Mouse (Mus musculus) liver, adult 2 months (tissue): Measurements from ENCODE around the gene Mrps36. TPM values are rescaled to one million over a fixed set of nuclear protein-coding genes. Genes with fewer than 3 reads are reported as not detected.

Experiments
- DNase-seq: peaks from one replicate; pipeline ENCODE4 v3.0.0-alpha.2; 2011; ENCODE audit warnings: low read depth, low spot score; ENCODE audit errors: extremely low read depth
- H3K27ac ChIP-seq: fragments of 200-500 bp; replicated peaks from 2 replicates; pipeline ENCODE4 v1.5.1; 2012; ENCODE audit warnings: low read depth, mild to moderate bottlenecking, control low read depth, inconsistent platforms, low read length; ENCODE audit not compliant: insufficient read depth
- H3K27me3 ChIP-seq: fragments of 200-500 bp; 2 replicates; pipeline ENCODE4 v1.6.1; 2012; ENCODE audit warnings: mild to moderate bottlenecking, moderate library complexity, low read length, inconsistent platforms; ENCODE audit not compliant: control insufficient read depth, insufficient read depth
- H3K36me3 ChIP-seq: fragments of 200-500 bp; 2 replicates; pipeline ENCODE4 v1.6.1; 2012; ENCODE audit warnings: low read length, inconsistent platforms; ENCODE audit not compliant: control insufficient read depth, insufficient read depth
- H3K4me1 ChIP-seq: fragments of 200-500 bp; 2 replicates; pipeline ENCODE4 v1.6.1; 2011; ENCODE audit warnings: low read length; ENCODE audit not compliant: control insufficient read depth, insufficient read depth
- H3K4me3 ChIP-seq: fragments of 200-500 bp; 2 replicates; pipeline ENCODE4 v1.5.1; 2011; ENCODE audit warnings: low read depth, mild to moderate bottlenecking, control low read depth, low read length, moderate library complexity; ENCODE audit not compliant: insufficient read depth
- H3K79me2 ChIP-seq: fragments of 200-500 bp; 2 replicates; pipeline ENCODE4 v1.6.1; 2012; ENCODE audit warnings: inconsistent platforms, mild to moderate bottlenecking, low read length, moderate library complexity; ENCODE audit not compliant: control insufficient read depth, insufficient read depth
- H3K9ac ChIP-seq: fragments of 200-500 bp; 2 replicates; pipeline ENCODE4 v1.6.1; 2012; ENCODE audit warnings: low read depth, mild to moderate bottlenecking, control low read depth, inconsistent platforms, low read length
- CTCF ChIP-seq: fragments of 200-500 bp; IDR thresholded peaks from 2 replicates; pipeline ENCODE4 v1.5.1; 2011; ENCODE audit warnings: low read depth, low read length, control low read depth
- POLR2A ChIP-seq: fragments of 200-500 bp; IDR thresholded peaks from 2 replicates; pipeline ENCODE4 v1.6.1; 2011; ENCODE audit warnings: low read length, control low read depth; ENCODE audit not compliant: insufficient read depth; ENCODE audit errors: extremely low read depth
- WGBS: fragments of 180-500 bp; shearing (Covaris S2); methylation state at CpG from one replicate; pipeline ENCODE4 v1.1.7; 2018; 5-methylcytosine and 5-hydroxymethylcytosine counted together
- polyA plus RNA-seq: library from polyadenylated mRNA; depleted of rRNA; stranded (reverse); fragments of >200 nt; gene quantifications from 2 replicates; pipeline ENCODE4 v1.2.3, GENCODE M21; 2012
- total RNA-seq: library from RNA; depleted of rRNA; stranded (reverse); fragments of >200 nt; gene quantifications from 2 replicates; pipeline ENCODE4 v1.2.3, GENCODE M21; 2014

Mrps36 gene
- total and polyA plus RNA-seq, 2 experiments, result 14.7 to 30.4 TPM

GRCm38 (mm10) chr13:100785806-100786413 is 41.5 kb upstream of the Mrps36 start:
- under 1% methylated on average over 30 of the region's 30 CpGs for WGBS
- H3K9ac ChIP-seq, result no peak overlapping the region
- peak overlapping the region; percentile 52 for H3K4me3 ChIP-seq
- H3K27ac ChIP-seq, result no peak overlapping the region
- H3K27me3 ChIP-seq, result no peaks in the 10 kb centered on the region
- TF ChIP-seq CTCF (no peak), POLR2A (no peak)
- no peaks in the 10 kb centered on the region for H3K36me3 ChIP-seq
- H3K4me1 ChIP-seq, result no peaks in the 10 kb centered on the region; the same call in 1 of the 2 replicates
- DNase-seq, result no peak
- no peaks in the 10 kb centered on the region for H3K79me2 ChIP-seq

GRCm38 (mm10) chr13:100777491-100777890 is 33.0 kb upstream of the Mrps36 start:
- 87% methylated on average over 3 of the region's 3 CpGs for WGBS
- TF ChIP-seq POLR2A (no peak), CTCF (no peak)
- no peak overlapping the region for H3K27ac ChIP-seq
- no peaks in the 10 kb centered on the region for H3K36me3 ChIP-seq
- no peak for DNase-seq
- no peaks in the 10 kb centered on the region for H3K79me2 ChIP-seq
- H3K4me3 ChIP-seq, result no peak overlapping the region
- H3K27me3 ChIP-seq, result no peaks in the 10 kb centered on the region
- peaks cover 4% of the 10 kb centered on the region; the same call in 1 of the 2 replicates for H3K4me1 ChIP-seq
- no peak overlapping the region for H3K9ac ChIP-seq

- H3K36me3 ChIP-seq, result no peaks in the 10 kb centered on the region
- 66% methylated on average over 6 of the region's 6 CpGs for WGBS
Observed at GRCm38 (mm10) chr13:100776710-100777109, 32.3 kb upstream of the Mrps36 start.

GRCm38 (mm10) chr13:100776056-100776419 is 31.6 kb upstream of the Mrps36 start:
- 8% methylated on average over 8 of the region's 8 CpGs for WGBS
- no peak for DNase-seq
- Histone ChIP-seq H3K27ac (no peak overlapping the region), H3K4me3 (peak overlapping the region; percentile 43), H3K4me1 (peaks cover 4% of the 10 kb centered on the region; the same call in 1 of the 2 replicates), H3K27me3 (no peaks in the 10 kb centered on the region), H3K79me2 (no peaks in the 10 kb centered on the region), H3K36me3 (no peaks in the 10 kb centered on the region), H3K9ac (no peak overlapping the region)
- no peak for TF ChIP-seq CTCF
- no peak for TF ChIP-seq POLR2A

More at GRCm38 (mm10) chr13:100776710-100777109, 32.3 kb upstream of the Mrps36 start:
- DNase-seq, result no peak
- Histone ChIP-seq H3K79me2 (no peaks in the 10 kb centered on the region), H3K4me3 (no peak overlapping the region), H3K27ac (no peak overlapping the region), H3K4me1 (peaks cover 4% of the 10 kb centered on the region; the same call in 1 of the 2 replicates), H3K9ac (no peak overlapping the region), H3K27me3 (no peaks in the 10 kb centered on the region)
- TF ChIP-seq POLR2A (no peak), CTCF (no peak)

GRCm38 (mm10) chr13:100775252-100776055 is 31.0 kb upstream of the Mrps36 start, which contains the start of gene Cenph:
Gene Cenph, minus strand, starts transcription at chr13:100775899.
- Histone ChIP-seq H3K79me2 (no peaks in the 10 kb centered on the region), H3K27me3 (no peaks in the 10 kb centered on the region), H3K9ac (peak within 1 kb of the TSS; percentile 44; the same call in 1 of the 2 replicates), H3K4me3 (peak within 1 kb of the TSS; percentile 72), H3K36me3 (no peaks in the 10 kb centered on the region), H3K4me1 (peaks cover 4% of the 10 kb centered on the region; the same call in 1 of the 2 replicates), H3K27ac (no peak within 1 kb of the TSS)
- TF ChIP-seq POLR2A, result no peak
- TF ChIP-seq CTCF, result no peak
- WGBS, result under 1% methylated on average over 46 of the region's 46 CpGs
- DNase-seq, result peak; percentile 70
